Mouse (Mus musculus): ENCODE measurements around the gene Amn. TPM values are rescaled to one million over a fixed set of nuclear protein-coding genes. Genes with fewer than 3 reads are reported as not detected.

Gene Amn
- polyA plus RNA-seq, 1 experiment from 2014 or later, result 2.7 TPM

- peaks cover 50% of the 10 kb centered on the region for H3K36me3 ChIP-seq
- H3K4me3 ChIP-seq, result no peak overlapping the region
- peaks cover 7% of the 10 kb centered on the region; the same call in 1 of the 2 replicates for H3K4me1 ChIP-seq
- no peak for DNase-seq (ENCODE audit: low spot score)
- H3K9me3 ChIP-seq, result no peaks in the 10 kb centered on the region
- 93% methylated on average over 5 of the region's 5 CpGs for WGBS
- H3K27me3 ChIP-seq (ENCODE audit: insufficient read depth, poor library complexity, severe bottlenecking), result no peaks in the 10 kb centered on the region
- no peak overlapping the region for H3K27ac ChIP-seq
These were observed 28.5 kb upstream of the Amn start for GRCm38 (mm10) chr12:111242346-111242745.

GRCm38 (mm10) chr12:111243733-111244132 is 27.2 kb upstream of the Amn start:
- WGBS, result 85% methylated on average over 12 of the region's 12 CpGs
- no peaks in the 10 kb centered on the region for H3K4me1 ChIP-seq
- no peaks in the 10 kb centered on the region for H3K9me3 ChIP-seq
- no peak for DNase-seq (ENCODE audit: low spot score)
- peaks cover 43% of the 10 kb centered on the region for H3K36me3 ChIP-seq
- H3K4me3 ChIP-seq, result no peak overlapping the region
- no peak overlapping the region for H3K27ac ChIP-seq
- H3K27me3 ChIP-seq (ENCODE audit: insufficient read depth, poor library complexity, severe bottlenecking), result no peaks in the 10 kb centered on the region

- 87% methylated on average over 6 of the region's 6 CpGs for whole genome bisulfite sequencing
- peaks cover 35% of the 10 kb centered on the region for H3K36me3 ChIP-seq
- no peaks in the 10 kb centered on the region for H3K9me3 ChIP-seq
- H3K27ac ChIP-seq, result no peak overlapping the region
- no peak for DNase-seq (ENCODE audit: low spot score)
- no peaks in the 10 kb centered on the region for H3K4me1 ChIP-seq
- H3K27me3 ChIP-seq (ENCODE audit: insufficient read depth, poor library complexity, severe bottlenecking), result no peaks in the 10 kb centered on the region
- no peak overlapping the region for H3K4me3 ChIP-seq
These were observed 25.8 kb upstream of the Amn start for GRCm38 (mm10) chr12:111245070-111245469.

GRCm38 (mm10) chr12:111246808-111247464 is 24.0 kb upstream of the Amn start:
- WGBS, result 71% methylated on average over 9 of the region's 9 CpGs
- no peaks in the 10 kb centered on the region for H3K9me3 ChIP-seq
- no peak overlapping the region for H3K27ac ChIP-seq
- H3K36me3 ChIP-seq, result peaks cover 36% of the 10 kb centered on the region
- no peaks in the 10 kb centered on the region for H3K27me3 ChIP-seq (ENCODE audit: insufficient read depth, poor library complexity, severe bottlenecking)
- H3K4me1 ChIP-seq, result no peaks in the 10 kb centered on the region
- DNase-seq (ENCODE audit: low spot score), result no peak
- H3K4me3 ChIP-seq, result no peak overlapping the region

GRCm38 (mm10) chr12:111249095-111249494 is 21.8 kb upstream of the Amn start:
- Histone ChIP-seq H3K27me3 (ENCODE audit: insufficient read depth, poor library complexity, severe bottlenecking) (no peaks in the 10 kb centered on the region; the same call in 1 of the 2 replicates), H3K9me3 (no peaks in the 10 kb centered on the region), H3K27ac (no peak overlapping the region), H3K36me3 (peaks cover 27% of the 10 kb centered on the region), H3K4me3 (no peak overlapping the region), H3K4me1 (no peaks in the 10 kb centered on the region)
- WGBS, result 51% methylated on average over 3 of the region's 3 CpGs
- DNase-seq (ENCODE audit: low spot score), result no peak

- H3K4me1 ChIP-seq, result no peaks in the 10 kb centered on the region
- H3K4me3 ChIP-seq, result no peak overlapping the region
- no peak overlapping the region for H3K27ac ChIP-seq
- no peaks in the 10 kb centered on the region for H3K9me3 ChIP-seq
- 86% methylated on average over 8 of the region's 8 CpGs for WGBS
- DNase-seq (ENCODE audit: low spot score), result no peak
- no peaks in the 10 kb centered on the region; the same call in 1 of the 2 replicates for H3K27me3 ChIP-seq (ENCODE audit: insufficient read depth, poor library complexity, severe bottlenecking)
- peaks cover 27% of the 10 kb centered on the region for H3K36me3 ChIP-seq
These were observed 20.8 kb upstream of the Amn start for GRCm38 (mm10) chr12:111250116-111250515.

GRCm38 (mm10) chr12:111251227-111251626 is 19.7 kb upstream of the Amn start:
- no peak overlapping the region for H3K27ac ChIP-seq
- no peaks in the 10 kb centered on the region for H3K4me1 ChIP-seq
- H3K4me3 ChIP-seq, result no peak overlapping the region
- H3K27me3 ChIP-seq (ENCODE audit: insufficient read depth, poor library complexity, severe bottlenecking), result no peaks in the 10 kb centered on the region; the same call in 1 of the 2 replicates
- 68% methylated on average over 9 of the region's 9 CpGs for WGBS
- no peak for DNase-seq (ENCODE audit: low spot score)
- H3K9me3 ChIP-seq, result no peaks in the 10 kb centered on the region
- peaks cover 35% of the 10 kb centered on the region for H3K36me3 ChIP-seq

GRCm38 (mm10) chr12:111263650-111264049 is 7.2 kb upstream of the Amn start:
- Histone ChIP-seq H3K27me3 (ENCODE audit: insufficient read depth, poor library complexity, severe bottlenecking) (peaks cover 9% of the 10 kb centered on the region), H3K27ac (no peak overlapping the region), H3K9me3 (no peaks in the 10 kb centered on the region), H3K4me3 (no peak overlapping the region), H3K36me3 (peaks cover 35% of the 10 kb centered on the region), H3K4me1 (peaks cover 11% of the 10 kb centered on the region; the same call in 1 of the 2 replicates)
- 89% methylated on average over 16 of the region's 16 CpGs for whole genome bisulfite sequencing
- no peak for DNase-seq (ENCODE audit: low spot score)

GRCm38 (mm10) chr12:111265212-111265611 is 5.7 kb upstream of the Amn start:
- Histone ChIP-seq H3K27me3 (ENCODE audit: insufficient read depth, poor library complexity, severe bottlenecking) (peaks cover 24% of the 10 kb centered on the region), H3K36me3 (peaks cover 35% of the 10 kb centered on the region), H3K27ac (no peak overlapping the region), H3K4me3 (no peak overlapping the region), H3K9me3 (no peaks in the 10 kb centered on the region), H3K4me1 (peaks cover 15% of the 10 kb centered on the region; the same call in 1 of the 2 replicates)
- WGBS, result 67% methylated on average over 5 of the region's 5 CpGs
- DNase-seq (ENCODE audit: low spot score), result no peak

GRCm38 (mm10) chr12:111266592-111266991 is 4.3 kb upstream of the Amn start:
- WGBS, result 84% methylated on average over 12 of the region's 12 CpGs
- Histone ChIP-seq H3K4me1 (peaks cover 24% of the 10 kb centered on the region), H3K27ac (no peak overlapping the region), H3K27me3 (ENCODE audit: insufficient read depth, poor library complexity, severe bottlenecking) (peaks cover 38% of the 10 kb centered on the region), H3K9me3 (no peaks in the 10 kb centered on the region), H3K4me3 (no peak overlapping the region), H3K36me3 (peaks cover 21% of the 10 kb centered on the region)
- DNase-seq (ENCODE audit: low spot score), result no peak

- Histone ChIP-seq H3K4me3 (no peak overlapping the region), H3K4me1 (peaks cover 28% of the 10 kb centered on the region), H3K9me3 (no peaks in the 10 kb centered on the region), H3K27ac (no peak overlapping the region), H3K36me3 (peaks cover 16% of the 10 kb centered on the region), H3K27me3 (ENCODE audit: insufficient read depth, poor library complexity, severe bottlenecking) (peaks cover 50% of the 10 kb centered on the region)
- 64% methylated on average over 4 of the region's 4 CpGs for WGBS
- no peak for DNase-seq (ENCODE audit: low spot score)
These were observed 3.1 kb upstream of the Amn start for GRCm38 (mm10) chr12:111267673-111268325.

GRCm38 (mm10) chr12:111271406-111271805 is 511 bp downstream of the Amn start:
- peaks cover 86% of the 10 kb centered on the region for H3K27me3 ChIP-seq (ENCODE audit: insufficient read depth, poor library complexity, severe bottlenecking)
- H3K4me3 ChIP-seq, result peak overlapping the region; percentile 33; the same call in 1 of the 2 replicates
- no peaks in the 10 kb centered on the region for H3K9me3 ChIP-seq
- no peaks in the 10 kb centered on the region for H3K36me3 ChIP-seq
- no peak for DNase-seq (ENCODE audit: low spot score)
- 6% methylated on average over 28 of the region's 28 CpGs for WGBS
- H3K27ac ChIP-seq, result no peak overlapping the region
- peaks cover 51% of the 10 kb centered on the region for H3K4me1 ChIP-seq

GRCm38 (mm10) chr12:111271966-111272365 is 1.1 kb downstream of the Amn start:
- Histone ChIP-seq H3K9me3 (no peaks in the 10 kb centered on the region), H3K27ac (no peak overlapping the region), H3K4me1 (peaks cover 51% of the 10 kb centered on the region), H3K4me3 (peak overlapping the region; percentile 33; the same call in 1 of the 2 replicates), H3K27me3 (ENCODE audit: insufficient read depth, poor library complexity, severe bottlenecking) (peaks cover 92% of the 10 kb centered on the region), H3K36me3 (no peaks in the 10 kb centered on the region)
- 14% methylated on average over 8 of the region's 8 CpGs for WGBS
- DNase-seq (ENCODE audit: low spot score), result no peak

All from heart, embryonic 10.5 days (tissue).